Mouse (Mus musculus) right cerebral cortex, postnatal 36 days (tissue): ENCODE results near the gene Ubxn10.

Source experiments
- DNase-seq, 2 experiments: peaks; one replicate each; pipeline ENCODE4 v3.0.0; 2022; ENCODE audit warnings: low spot score in 2 of 2, mixed read lengths in 1 of 2

The Ubxn10 gene

GRCm38 (mm10) chr4:138737031-138737430, at the start of gene Ubxn10:
TSS of gene Ubxn10 (minus strand) at chr4:138737167.
- no peak for DNase-seq

- no peak for DNase-seq
These were observed 49.2 kb upstream of the Ubxn10 start for GRCm38 (mm10) chr4:138786141-138786540.

- DNase-seq = no peak
These were observed 48.8 kb upstream of the Ubxn10 start for GRCm38 (mm10) chr4:138785721-138786120.

GRCm38 (mm10) chr4:138782098-138782497, 45.1 kb upstream of the Ubxn10 start:
- DNase-seq = peak; percentile 63 to 78

- DNase-seq = no peak
These were observed 43.3 kb upstream of the Ubxn10 start for GRCm38 (mm10) chr4:138780300-138780699.

- no peak for DNase-seq
These were observed 40.7 kb upstream of the Ubxn10 start for GRCm38 (mm10) chr4:138777417-138778407.

- DNase-seq = no peak
These were observed 38.5 kb upstream of the Ubxn10 start, which contains the start of gene Pla2g2d for GRCm38 (mm10) chr4:138775435-138775834. TSS of gene Pla2g2d (plus strand) at chr4:138775735.

GRCm38 (mm10) chr4:138772386-138772785, 35.4 kb upstream of the Ubxn10 start:
- DNase-seq = no peak

- DNase-seq = no peak
These were observed 35.0 kb upstream of the Ubxn10 start for GRCm38 (mm10) chr4:138771970-138772369.

- DNase-seq = no peak
These were observed 25.3 kb upstream of the Ubxn10 start for GRCm38 (mm10) chr4:138762266-138762665.

- no peak for DNase-seq
These were observed 20.4 kb upstream of the Ubxn10 start, which contains the start of gene Pla2g2f for GRCm38 (mm10) chr4:138757416-138757815. TSS of gene Pla2g2f (minus strand) at chr4:138757626.

GRCm38 (mm10) chr4:138755983-138756382, 19.0 kb upstream of the Ubxn10 start:
- no peak for DNase-seq

- DNase-seq = no peak
These were observed 18.5 kb upstream of the Ubxn10 start for GRCm38 (mm10) chr4:138755439-138755838.

GRCm38 (mm10) chr4:138754432-138754831, 17.5 kb upstream of the Ubxn10 start:
- DNase-seq = no peak

GRCm38 (mm10) chr4:138753608-138754007, 16.6 kb upstream of the Ubxn10 start:
- no peak for DNase-seq

- no peak for DNase-seq
These were observed 15.6 kb upstream of the Ubxn10 start for GRCm38 (mm10) chr4:138752603-138753002.

GRCm38 (mm10) chr4:138748369-138749072, 11.6 kb upstream of the Ubxn10 start:
- DNase-seq = peak in 1 of 2 experiments; percentile 61

GRCm38 (mm10) chr4:138747851-138748250, 10.9 kb upstream of the Ubxn10 start:
- DNase-seq = peak in 1 of 2 experiments; percentile 52

GRCm38 (mm10) chr4:138746866-138747265, 9.9 kb upstream of the Ubxn10 start:
- no peak for DNase-seq

GRCm38 (mm10) chr4:138745884-138746283, 8.9 kb upstream of the Ubxn10 start:
- no peak for DNase-seq

- DNase-seq = peak; percentile 52 to 63
These were observed 2.3 kb upstream of the Ubxn10 start for GRCm38 (mm10) chr4:138739136-138739851.

GRCm38 (mm10) chr4:138734863-138735262, 2.1 kb downstream of the Ubxn10 start:
- DNase-seq = no peak
